Mouse (Mus musculus) heart, adult 2 months (tissue): ENCODE data around the gene Tceanc2. TPM values are rescaled to one million over a fixed set of nuclear protein-coding genes. Genes with fewer than 3 reads are reported as not detected.
A peak's percentile ranks its signal among the peaks of the same experiment; 100 is the strongest.

Experiments used
- DNase-seq, 2 experiments: peaks; one replicate each; pipeline ENCODE4 v3.0.0; 2021
- H3K27ac ChIP-seq: fragments of 200-600 bp; 2 replicates; pipeline ENCODE4 v1.8.1; 2022
- H3K27me3 ChIP-seq: fragments of 200-500 bp; 2 replicates; pipeline ENCODE4 v1.6.1; 2012; ENCODE audit warnings: mild to moderate bottlenecking, low read length, inconsistent platforms, mixed read lengths; ENCODE audit not compliant: control insufficient read depth, insufficient read depth
- H3K36me3 ChIP-seq: fragments of 200-500 bp; 2 replicates; pipeline ENCODE4 v1.6.1; 2012; ENCODE audit warnings: low read length, inconsistent platforms; ENCODE audit not compliant: control insufficient read depth, insufficient read depth
- H3K4me1 ChIP-seq: fragments of 200-500 bp; 2 replicates; pipeline ENCODE4 v1.6.1; 2011; ENCODE audit warnings: low read length; ENCODE audit not compliant: control insufficient read depth, insufficient read depth
- H3K4me3 ChIP-seq: fragments of 200-600 bp; 2 replicates; pipeline ENCODE4 v1.8.1; 2022
- H3K79me2 ChIP-seq: fragments of 200-500 bp; replicated peaks from 2 replicates; pipeline ENCODE4 v1.6.1; 2012; ENCODE audit warnings: mild to moderate bottlenecking, inconsistent platforms, low read length, moderate library complexity, mixed read lengths; ENCODE audit not compliant: control insufficient read depth, insufficient read depth
- H3K9ac ChIP-seq: fragments of 200-500 bp; 2 replicates; pipeline ENCODE4 v1.6.1; 2012; ENCODE audit warnings: low read depth, mild to moderate bottlenecking, control low read depth, inconsistent platforms, low read length, mixed read lengths
- CTCF ChIP-seq: fragments of 200-600 bp; IDR thresholded peaks from 2 replicates; pipeline ENCODE4 v1.8.1; 2022; ENCODE audit warnings: antibody characterized with exemption, mild to moderate bottlenecking, moderate library complexity
- EP300 ChIP-seq: fragments of 200-500 bp; IDR thresholded peaks from 2 replicates; pipeline ENCODE4 v1.6.1; 2011; ENCODE audit warnings: low read depth, low read length, control low read depth; ENCODE audit not compliant: insufficient read depth
- POLR2A ChIP-seq: fragments of 200-500 bp; IDR thresholded peaks from 2 replicates; pipeline ENCODE4 v1.6.1; 2011; ENCODE audit warnings: mild to moderate bottlenecking, low read depth, low read length, control low read depth; ENCODE audit not compliant: insufficient read depth
- WGBS: fragments of 180-500 bp; shearing (Covaris S2); methylation state at CpG from one replicate; pipeline ENCODE4 v1.1.7; 2018; 5-methylcytosine and 5-hydroxymethylcytosine counted together
- intact Hi-C: fragments of 180-260 bp; cut with DNase I; formaldehyde crosslinking; loops from one replicate; pipeline ENCODE4 v1.15.1; 2025
- polyA plus RNA-seq: library from polyadenylated mRNA; depleted of rRNA; stranded (reverse); fragments of >200 nt; gene quantifications from 2 replicates; pipeline ENCODE4 v1.2.3, GENCODE M21; 2012
- total RNA-seq, 2 experiments: library from RNA; stranded (reverse); gene quantifications; 2 replicates each; pipeline ENCODE4 v1.2.3; 2021

Gene Tceanc2
- total and polyA plus RNA-seq, 3 experiments: 3.3 to 14.7 (median 10.1) TPM

- H3K27me3 ChIP-seq: no peaks in the 10 kb centered on the region
- no peak overlapping the region for H3K9ac ChIP-seq
- intact Hi-C loops: no loop called here
- no peak for DNase-seq
- 62% methylated on average over 2 of the region's 2 CpGs for WGBS
- TF ChIP-seq CTCF (no peak), EP300 (no peak)
- H3K27ac ChIP-seq: no peak overlapping the region
- peaks cover 10% of the 10 kb centered on the region for H3K79me2 ChIP-seq
- peaks cover 11% of the 10 kb centered on the region for H3K4me1 ChIP-seq
- no peak overlapping the region for H3K4me3 ChIP-seq
- H3K36me3 ChIP-seq: peaks cover 11% of the 10 kb centered on the region
These were observed 3.9 kb upstream of the Tceanc2 start for GRCm38 (mm10) chr4:107182796-107183195.

GRCm38 (mm10) chr4:107181866-107182265, 3.0 kb upstream of the Tceanc2 start:
- H3K79me2 ChIP-seq: peaks cover 10% of the 10 kb centered on the region
- peaks cover 13% of the 10 kb centered on the region for H3K36me3 ChIP-seq
- DNase-seq: no peak
- H3K9ac ChIP-seq: no peak overlapping the region
- no peak for TF ChIP-seq POLR2A
- TF ChIP-seq EP300: no peak
- no peak for TF ChIP-seq CTCF
- no peak overlapping the region for H3K4me3 ChIP-seq
- H3K27me3 ChIP-seq: no peaks in the 10 kb centered on the region
- intact Hi-C loops: loop anchor here (2.0 kb wide), 1 partner anchor 133 kb away; the partner anchor contains the start of gene Yipf1
- H3K4me1 ChIP-seq: peaks cover 11% of the 10 kb centered on the region
- WGBS: 76% methylated on average over 6 of the region's 6 CpGs
- no peak overlapping the region for H3K27ac ChIP-seq

GRCm38 (mm10) chr4:107180746-107181145, 1.8 kb upstream of the Tceanc2 start:
- intact Hi-C loops: loop anchor here (2.0 kb wide), 1 partner anchor 134 kb away; the partner anchor contains the start of gene Yipf1
- Histone ChIP-seq H3K27me3 (no peaks in the 10 kb centered on the region), H3K4me1 (peaks cover 10% of the 10 kb centered on the region), H3K4me3 (no peak overlapping the region), H3K36me3 (peaks cover 5% of the 10 kb centered on the region), H3K9ac (no peak overlapping the region), H3K79me2 (peaks cover 10% of the 10 kb centered on the region), H3K27ac (no peak overlapping the region)
- TF ChIP-seq POLR2A: no peak
- no peak for TF ChIP-seq CTCF
- no peak for TF ChIP-seq EP300
- no peak for DNase-seq

GRCm38 (mm10) chr4:107179561-107179960, 645 bp upstream of the Tceanc2 start:
- intact Hi-C loops: loop anchor here (2.0 to 5.0 kb wide), 3 partner anchors 73 to 267 kb away; partner anchors contain the start of genes Hspb11, Lrrc42, Ndc1 and Ssbp3
- DNase-seq: no peak
- H3K27me3 ChIP-seq: no peaks in the 10 kb centered on the region
- peaks cover 8% of the 10 kb centered on the region for H3K4me1 ChIP-seq
- H3K36me3 ChIP-seq: peaks cover 3% of the 10 kb centered on the region
- H3K4me3 ChIP-seq: peak overlapping the region; percentile 95
- H3K79me2 ChIP-seq: peaks cover 8% of the 10 kb centered on the region
- peak overlapping the region; percentile 92 for H3K27ac ChIP-seq
- TF ChIP-seq POLR2A (no peak), CTCF (no peak), EP300 (no peak)
- H3K9ac ChIP-seq: peak overlapping the region; percentile 87
- 1% methylated on average over 8 of the region's 8 CpGs for WGBS

- DNase-seq: peak; percentile 99
- intact Hi-C loops: loop anchor here (2.0 to 5.0 kb wide), 3 partner anchors 74 to 266 kb away; partner anchors contain the start of genes Hspb11, Lrrc42, Ndc1 and Ssbp3
- H3K4me1 ChIP-seq: peaks cover 7% of the 10 kb centered on the region
- peak; percentile 81 for TF ChIP-seq POLR2A
- peak; percentile 7; the same call in 1 of the 2 replicates for TF ChIP-seq EP300
- TF ChIP-seq CTCF: no peak
- no peaks in the 10 kb centered on the region for H3K27me3 ChIP-seq
- H3K36me3 ChIP-seq: peaks cover 3% of the 10 kb centered on the region
- H3K9ac ChIP-seq: peak within 1 kb of the TSS; percentile 87
- H3K79me2 ChIP-seq: peaks cover 7% of the 10 kb centered on the region
- H3K4me3 ChIP-seq: peak within 1 kb of the TSS; percentile 95
- peak within 1 kb of the TSS; percentile 92 for H3K27ac ChIP-seq
- under 1% methylated on average over 49 of the region's 49 CpGs for WGBS
These were observed 610 bp downstream of the Tceanc2 start, which contains the start of gene Tmem59 for GRCm38 (mm10) chr4:107178182-107178829. Gene Tmem59 (plus strand): TSS chr4:107178399.

GRCm38 (mm10) chr4:107177506-107177905, 1.4 kb downstream of the Tceanc2 start:
- Histone ChIP-seq H3K79me2 (peaks cover 3% of the 10 kb centered on the region), H3K4me3 (peak overlapping the region; percentile 95), H3K27me3 (no peaks in the 10 kb centered on the region), H3K4me1 (peaks cover 4% of the 10 kb centered on the region), H3K36me3 (peaks cover 3% of the 10 kb centered on the region), H3K9ac (peak overlapping the region; percentile 69), H3K27ac (peak overlapping the region; percentile 92)
- WGBS: 36% methylated on average over 11 of the region's 11 CpGs
- intact Hi-C loops: loop anchor here (5.0 kb wide), 2 partner anchors 190 to 265 kb away; partner anchors contain the start of genes Ndc1 and Ssbp3
- no peak for TF ChIP-seq CTCF
- no peak for TF ChIP-seq EP300
- TF ChIP-seq POLR2A: no peak
- no peak for DNase-seq
